Mouse (Mus musculus): ENCODE results near the gene Krtap24-1.

Krtap24-1 gene

DNA sequence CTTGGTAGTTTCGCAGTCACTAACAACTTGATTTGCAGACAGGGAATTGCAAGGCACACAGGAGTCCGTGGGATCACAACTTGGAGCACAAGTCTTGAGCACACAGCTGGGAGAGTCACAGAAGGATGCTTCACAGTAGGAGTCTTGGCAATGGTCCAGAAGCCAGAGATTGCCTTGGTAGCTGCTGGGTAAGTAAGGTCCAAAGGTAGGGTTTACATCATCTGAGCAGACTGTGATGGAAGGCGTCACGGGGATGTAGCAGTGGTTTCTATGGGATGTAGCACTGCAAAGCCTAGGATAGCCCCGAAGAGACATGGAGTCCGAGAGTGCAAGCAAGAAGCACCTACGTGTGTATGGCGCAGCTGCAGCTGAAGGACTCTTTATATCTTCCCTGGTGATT is at the start of gene Krtap24-1:
Gene Krtap24-1, minus strand, starts transcription at position 358 of the 400 bp plus-strand sequence.
- no peak for DNase-seq (ENCODE audit: low spot score)

DNA sequence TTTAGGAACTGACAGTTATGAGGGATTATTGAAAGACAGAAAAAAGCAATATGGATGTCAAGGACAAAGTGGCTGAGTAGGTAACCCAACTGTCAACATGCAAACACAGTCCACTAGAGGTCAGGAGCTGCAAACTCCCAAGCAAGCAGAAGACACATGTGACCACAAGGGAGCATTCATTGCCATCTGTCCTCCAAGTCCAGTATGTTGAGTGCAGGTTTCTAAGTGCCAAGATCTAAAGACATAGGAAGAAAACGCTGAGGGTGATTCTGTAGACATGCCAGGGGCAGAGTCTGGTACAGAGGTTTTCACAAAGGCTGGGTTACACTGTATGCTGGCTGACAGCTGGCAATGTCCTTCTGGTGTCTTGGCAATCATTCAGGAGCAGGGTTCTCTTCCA is 45.3 kb upstream of the Krtap24-1 start:
- DNase-seq (ENCODE audit: low spot score): no peak

DNA sequence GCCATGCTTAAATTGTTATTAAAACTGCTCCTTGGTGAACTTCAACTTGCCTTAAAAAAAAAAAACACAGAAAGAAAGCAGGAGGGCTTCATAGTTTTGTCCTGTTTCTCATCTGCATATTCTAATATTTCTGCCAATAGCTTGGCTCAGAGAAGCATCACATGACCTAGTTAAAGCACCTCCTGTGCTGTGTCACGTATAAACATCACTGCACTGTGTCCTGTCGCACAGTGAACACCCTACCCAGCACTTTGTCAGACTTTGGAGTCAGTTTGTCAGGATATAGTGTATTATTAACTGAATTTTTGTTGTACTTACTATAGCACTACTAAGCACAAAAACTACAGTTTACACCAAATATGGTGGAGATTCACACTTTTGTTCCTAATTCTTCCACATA is 39.9 kb upstream of the Krtap24-1 start:
- DNase-seq (ENCODE audit: low spot score): no peak

DNA sequence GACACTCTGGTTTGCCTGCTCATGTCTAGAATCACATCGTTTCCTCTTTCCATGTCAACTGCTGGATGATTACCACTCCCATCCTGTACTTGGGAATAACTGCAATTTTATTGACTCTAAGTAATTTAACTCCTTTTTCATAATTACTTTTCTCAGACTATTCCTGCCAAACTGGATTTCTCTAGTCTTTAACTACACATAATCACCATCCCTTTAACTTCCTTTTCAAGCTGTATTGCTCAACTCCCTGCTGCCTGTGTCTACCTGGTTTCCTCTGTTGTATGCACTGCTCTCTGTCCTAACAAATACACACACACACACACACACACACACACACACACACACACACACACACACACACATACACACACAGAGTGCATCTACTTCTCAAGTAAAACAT is 39.0 kb upstream of the Krtap24-1 start:
- no peak for DNase-seq (ENCODE audit: low spot score)

DNA sequence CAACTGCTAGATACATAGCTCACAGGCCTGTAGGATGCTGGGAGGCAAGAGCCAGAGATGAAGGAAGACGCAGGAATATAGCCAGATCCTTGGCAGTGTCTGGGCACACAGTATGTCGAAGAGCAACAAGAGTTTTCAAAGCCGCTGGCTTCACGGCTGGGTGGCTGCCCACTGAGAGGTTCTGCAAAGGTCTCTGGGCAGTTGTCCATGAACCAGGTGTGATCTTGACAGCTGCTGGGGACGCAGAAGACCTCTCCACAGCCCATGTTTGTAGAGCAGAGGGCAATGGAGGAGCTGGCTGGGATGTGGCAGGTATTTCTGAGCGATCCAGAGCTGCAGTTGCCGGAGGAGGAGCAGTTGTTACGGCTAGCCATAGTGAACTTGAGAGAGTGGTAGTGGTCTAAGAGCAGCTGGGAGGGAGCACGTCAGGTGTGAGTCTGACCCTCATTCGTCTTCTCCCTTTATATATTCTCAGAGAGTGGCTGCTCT is 35.3 kb upstream of the Krtap24-1 start, which contains the start of gene Krtap26-1:
Gene Krtap26-1, minus strand, starts transcription at position 439 of the 489 bp plus-strand sequence.
- DNase-seq (ENCODE audit: low spot score): no peak

DNA sequence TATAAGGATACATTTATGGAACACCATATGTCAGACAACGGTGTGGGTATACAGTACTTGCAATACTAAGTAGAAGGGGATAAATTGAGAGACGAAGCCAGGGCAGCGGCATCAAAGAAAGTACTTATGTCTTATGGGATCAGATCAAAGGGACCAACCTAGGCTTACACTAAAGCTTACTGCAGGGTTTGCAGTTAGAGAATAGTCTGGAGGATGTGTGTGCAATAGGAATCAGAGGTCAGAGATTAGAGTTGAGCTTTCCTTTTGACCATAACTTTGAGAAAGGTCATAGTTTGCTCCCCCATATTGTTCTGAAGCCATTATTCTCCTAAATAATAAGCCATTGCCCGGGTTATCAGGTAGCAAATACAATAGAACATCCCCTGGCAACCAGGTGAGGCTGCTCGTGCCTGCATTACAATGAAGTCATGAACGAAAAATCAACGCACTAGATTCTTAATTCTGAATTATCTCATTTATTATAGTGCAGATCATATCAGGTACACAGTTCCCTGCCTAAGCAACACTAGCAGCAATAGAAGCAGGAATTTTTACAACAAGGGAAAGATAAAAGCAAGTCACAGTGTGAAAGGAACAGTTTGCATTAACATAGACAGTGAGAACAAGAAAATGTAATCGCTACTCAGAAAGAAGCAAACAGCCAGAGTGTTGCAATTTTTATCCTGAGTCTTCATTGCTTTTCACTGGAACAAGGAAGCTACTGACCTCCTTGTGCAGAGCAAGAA is 34.5 kb upstream of the Krtap24-1 start:
- no peak for DNase-seq (ENCODE audit: low spot score)

DNA sequence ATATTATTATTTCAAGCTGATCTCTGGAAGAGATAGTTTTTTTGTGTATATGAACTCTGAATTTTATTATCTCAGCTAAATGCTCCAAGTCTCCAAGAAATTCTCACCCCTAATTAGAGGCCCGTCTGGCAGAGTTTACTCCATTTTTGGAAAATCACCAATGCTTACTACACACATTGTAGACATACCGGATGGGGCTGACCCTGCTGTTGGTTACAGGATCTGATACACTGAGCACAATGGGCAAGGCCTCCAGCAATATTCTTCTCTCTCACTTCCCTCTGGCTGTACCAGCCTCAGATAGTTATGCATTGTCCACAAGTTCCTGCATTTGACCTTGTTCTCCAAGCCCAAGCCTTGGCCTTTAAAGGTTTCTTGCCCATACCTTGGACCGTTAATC is 28.0 kb upstream of the Krtap24-1 start:
- DNase-seq (ENCODE audit: low spot score): no peak

DNA sequence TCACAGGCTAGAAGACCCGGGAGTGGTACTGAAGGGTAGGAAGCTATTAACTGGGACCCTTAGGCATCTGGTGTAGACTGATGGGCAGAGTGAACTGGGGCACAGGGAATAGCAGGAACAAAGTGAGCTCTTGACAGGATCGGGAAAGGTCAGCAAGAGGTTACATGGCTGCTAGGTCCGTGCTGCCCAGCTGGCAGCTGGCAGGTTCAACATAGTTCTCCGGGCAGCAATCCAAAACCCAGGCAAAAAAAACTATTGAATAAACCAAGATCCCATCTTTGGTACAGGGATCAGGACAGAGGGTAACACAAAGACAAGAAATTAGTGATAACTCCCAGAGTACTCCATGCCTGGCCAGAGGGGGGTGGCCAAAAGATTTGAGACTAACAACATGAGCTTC is 23.1 kb upstream of the Krtap24-1 start:
- no peak for DNase-seq (ENCODE audit: low spot score)

DNA sequence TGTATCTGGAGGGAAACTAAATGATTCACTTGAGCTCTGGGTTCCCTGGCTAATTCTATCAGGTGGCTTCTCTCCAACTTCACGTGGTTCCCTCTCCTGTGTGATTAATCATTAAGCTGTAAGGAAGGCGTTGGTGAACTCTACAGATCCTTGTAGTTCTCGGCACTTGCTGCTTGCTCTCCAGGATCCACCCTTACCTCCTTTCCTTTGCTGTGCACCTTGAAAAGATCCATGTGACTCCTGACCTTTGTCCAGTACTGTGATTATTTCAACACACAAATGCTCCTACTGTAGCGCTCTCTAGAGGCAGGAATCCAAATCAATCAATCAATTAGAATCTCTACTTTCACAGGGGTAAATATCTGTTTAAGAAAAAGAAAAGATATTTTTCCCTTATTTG is 19.4 kb upstream of the Krtap24-1 start:
- DNase-seq (ENCODE audit: low spot score): no peak

DNA sequence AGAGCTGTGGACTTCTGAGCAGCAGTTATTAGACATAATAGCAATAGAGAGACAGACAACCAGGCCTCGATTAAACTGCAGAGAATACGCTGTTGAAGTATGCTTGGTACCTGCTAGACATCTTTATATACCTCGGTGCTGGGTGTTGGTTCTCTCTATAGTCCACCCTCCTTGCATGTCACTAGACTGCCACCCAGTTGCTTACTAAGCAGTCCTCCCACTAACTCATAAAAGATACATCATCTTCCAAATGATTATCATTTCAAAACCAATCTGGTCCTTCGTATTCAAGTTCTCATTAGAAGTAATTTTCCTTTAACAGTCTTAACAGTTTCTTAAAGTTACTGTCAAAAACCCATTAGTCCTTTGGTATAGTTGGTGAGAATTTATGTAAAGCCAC is 15.5 kb upstream of the Krtap24-1 start, which contains the start of gene 2310079G19Rik:
Gene 2310079G19Rik, minus strand, starts transcription at position 101 of the 400 bp plus-strand sequence.
- DNase-seq (ENCODE audit: low spot score): no peak

DNA sequence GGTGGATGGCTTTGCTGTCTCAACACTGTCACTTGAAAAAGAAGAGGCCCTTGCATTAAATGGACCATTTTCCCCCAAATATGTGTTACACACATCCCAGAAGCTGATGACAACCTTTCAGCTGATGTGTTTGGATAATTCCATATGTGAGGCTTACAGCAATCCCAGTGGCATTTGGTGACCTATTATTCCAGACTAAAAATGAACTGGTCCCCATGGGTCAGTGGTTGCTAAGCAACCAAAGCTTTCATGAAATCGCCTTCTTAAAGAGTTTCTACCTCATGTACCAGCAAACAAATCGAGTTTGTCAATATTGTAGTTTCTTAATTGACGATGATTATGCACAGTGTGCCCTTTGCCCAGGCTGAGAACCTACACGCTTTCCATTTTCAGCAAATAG is 633 bp upstream of the Krtap24-1 start:
- no peak for DNase-seq (ENCODE audit: low spot score)

DNA sequence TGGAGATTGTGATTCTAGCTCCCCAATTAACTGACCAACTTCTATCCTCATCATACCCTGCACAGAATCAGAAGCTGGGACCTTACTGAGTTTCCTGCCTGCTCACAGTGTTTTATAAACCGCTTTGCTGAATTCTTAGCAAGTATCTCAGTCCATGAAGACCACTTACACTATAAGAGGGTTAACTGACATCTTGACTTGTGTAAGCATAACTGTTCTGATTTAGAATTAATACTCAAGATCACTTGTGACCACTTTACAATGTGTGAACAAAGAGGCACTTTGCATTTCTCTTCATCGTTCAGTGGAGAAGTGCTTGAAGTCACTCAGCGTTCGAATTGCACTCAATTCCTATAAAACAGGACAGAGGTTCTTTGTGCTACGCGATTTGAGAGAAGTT is 7.5 kb downstream of the Krtap24-1 start:
- DNase-seq (ENCODE audit: low spot score): no peak

DNA sequence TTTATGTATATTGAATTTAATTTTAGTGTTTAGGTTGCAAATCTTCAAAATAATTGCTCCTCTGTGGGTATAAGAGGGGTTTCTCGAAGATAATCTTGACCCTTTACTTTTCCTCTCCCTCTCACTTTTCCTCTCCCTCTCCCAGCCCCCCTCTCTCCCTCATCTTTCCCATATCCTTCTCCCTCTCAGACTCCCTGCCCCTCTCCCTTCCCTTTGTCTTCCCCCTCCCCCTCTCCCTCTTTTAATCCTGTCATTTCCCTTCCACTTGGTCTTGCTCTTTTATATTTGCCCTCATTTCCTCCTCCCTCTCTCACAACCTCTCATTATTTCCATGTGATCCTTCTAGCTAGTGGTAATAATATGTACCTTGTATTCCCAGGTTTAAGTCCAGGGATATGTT is 9.6 kb downstream of the Krtap24-1 start:
- DNase-seq (ENCODE audit: low spot score): no peak

DNA sequence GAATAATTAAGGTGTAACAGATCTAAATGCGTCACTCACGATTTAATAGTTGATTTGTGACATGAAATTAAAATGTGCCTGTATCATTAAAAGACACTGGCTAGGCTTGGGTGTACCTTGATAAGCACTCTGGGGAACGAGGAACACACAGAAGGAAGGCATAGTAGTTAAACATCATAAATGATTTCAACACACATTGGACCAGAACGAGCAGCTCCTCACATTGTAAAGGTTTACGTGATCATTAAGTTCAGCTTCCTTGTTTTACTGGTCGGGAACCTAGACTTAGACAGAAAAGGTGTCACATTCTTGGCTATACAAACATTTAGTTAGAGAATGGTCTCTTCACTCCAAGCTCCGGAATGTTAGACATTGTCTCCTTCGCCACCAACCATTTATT is 11.8 kb downstream of the Krtap24-1 start:
- no peak for DNase-seq (ENCODE audit: low spot score)

DNA sequence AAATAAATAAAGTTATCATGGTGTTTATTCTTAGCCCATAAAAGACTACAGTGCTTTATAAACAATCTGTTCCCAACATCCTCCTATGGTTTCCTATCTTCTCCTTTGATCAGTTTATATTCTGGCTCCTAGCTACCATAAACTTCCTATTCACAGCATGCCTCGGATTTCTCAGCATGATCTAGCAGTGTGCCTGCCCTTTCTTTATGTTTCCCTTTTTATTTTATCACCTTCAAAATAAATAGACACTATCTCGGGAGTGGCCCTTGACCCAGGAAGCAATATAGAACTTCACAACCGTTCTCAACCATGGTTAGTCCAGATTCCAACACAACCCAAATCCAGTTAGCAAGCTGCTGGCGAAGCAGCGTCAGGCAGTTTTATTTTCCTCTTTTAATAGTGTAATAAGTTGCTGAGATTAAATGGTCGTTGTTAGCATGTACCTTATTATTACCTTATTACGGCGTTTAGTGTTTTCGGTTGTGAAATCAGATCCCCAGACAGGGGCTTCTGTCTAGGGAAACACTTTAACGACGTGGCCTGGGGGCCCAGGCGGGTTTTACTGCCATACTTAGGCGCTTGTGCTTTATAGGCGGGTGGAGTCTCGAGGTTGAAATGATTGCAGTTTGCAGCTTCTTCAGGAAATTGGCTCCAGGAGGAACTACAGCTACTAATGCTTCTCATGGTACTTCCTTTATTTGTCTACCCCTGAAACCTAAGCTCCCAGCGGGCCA is 12.4 kb downstream of the Krtap24-1 start:
- DNase-seq (ENCODE audit: low spot score): no peak

DNA sequence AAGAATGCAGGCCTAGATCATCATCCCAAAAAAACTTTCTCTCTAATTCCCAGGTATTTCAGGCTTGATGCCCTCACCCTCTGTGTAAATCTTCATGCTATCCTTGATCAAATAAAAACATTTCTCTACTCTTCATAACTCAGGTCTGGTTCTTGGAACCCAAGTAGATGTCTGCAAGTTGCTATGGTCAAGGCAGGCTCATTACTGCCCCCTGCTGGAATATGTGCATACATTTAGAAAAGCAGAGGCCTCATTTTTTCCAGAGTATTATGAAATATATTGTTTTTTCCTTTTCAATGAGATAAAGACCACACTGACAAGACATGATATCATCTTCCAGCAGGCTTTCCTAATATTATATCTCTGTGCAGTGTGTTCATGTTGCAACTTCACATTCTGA is 19.3 kb downstream of the Krtap24-1 start:
- DNase-seq (ENCODE audit: low spot score): no peak

DNA sequence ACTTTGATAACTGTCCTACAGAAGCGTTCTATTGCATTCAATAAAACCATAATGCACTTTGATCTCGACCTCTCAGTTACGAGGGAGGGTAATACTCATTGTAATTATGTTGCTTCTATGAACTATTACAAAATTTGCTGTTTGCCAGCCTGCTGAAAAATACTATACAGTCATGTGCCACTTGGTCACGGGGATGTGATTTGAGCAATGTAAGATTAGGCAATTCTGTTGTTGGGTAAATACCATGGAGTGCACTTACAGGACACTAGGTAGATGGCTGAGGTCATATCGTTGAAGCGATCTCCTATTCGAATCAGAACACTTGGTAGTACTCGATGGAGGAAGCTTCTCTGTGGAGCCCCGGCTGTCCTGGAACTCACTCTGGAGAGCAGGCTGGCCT is 28.7 kb downstream of the Krtap24-1 start:
- no peak for DNase-seq (ENCODE audit: low spot score)

DNA sequence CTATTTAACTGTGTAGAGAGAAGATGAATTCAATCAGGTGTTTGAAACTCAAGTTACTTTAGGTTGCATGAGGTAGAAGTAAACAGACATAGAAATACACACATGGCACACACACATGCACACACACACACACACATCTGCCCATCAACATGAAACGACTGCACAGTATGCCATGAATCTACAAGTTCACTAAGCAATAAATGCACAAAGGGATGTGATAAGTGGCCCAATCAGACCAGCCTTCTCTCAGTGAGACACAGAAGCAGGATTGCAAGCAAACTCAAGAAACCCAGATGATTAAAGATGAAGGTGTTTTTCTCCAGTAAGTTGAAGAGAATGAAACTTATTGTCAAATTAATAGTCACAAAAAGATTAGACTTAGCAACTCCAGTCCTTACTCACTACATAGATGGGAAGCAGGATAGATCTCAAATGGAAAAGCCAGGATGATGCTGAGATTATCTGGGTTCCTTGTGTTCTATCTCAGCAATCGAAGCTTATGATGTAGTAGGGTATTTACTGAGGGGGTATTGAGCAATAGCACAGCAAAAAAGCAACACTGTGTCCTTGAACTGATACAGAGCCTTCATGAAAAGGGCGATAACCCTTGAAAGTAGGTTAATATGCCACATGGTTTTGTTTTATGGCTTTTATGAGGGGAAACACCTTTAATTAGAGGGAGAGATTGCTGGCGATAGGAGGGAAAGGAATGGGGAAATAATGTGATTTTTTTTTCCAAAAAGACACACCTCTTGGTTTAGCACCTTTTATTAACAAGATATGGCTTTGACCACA is 36.0 kb downstream of the Krtap24-1 start:
- DNase-seq (ENCODE audit: low spot score): no peak

DNA sequence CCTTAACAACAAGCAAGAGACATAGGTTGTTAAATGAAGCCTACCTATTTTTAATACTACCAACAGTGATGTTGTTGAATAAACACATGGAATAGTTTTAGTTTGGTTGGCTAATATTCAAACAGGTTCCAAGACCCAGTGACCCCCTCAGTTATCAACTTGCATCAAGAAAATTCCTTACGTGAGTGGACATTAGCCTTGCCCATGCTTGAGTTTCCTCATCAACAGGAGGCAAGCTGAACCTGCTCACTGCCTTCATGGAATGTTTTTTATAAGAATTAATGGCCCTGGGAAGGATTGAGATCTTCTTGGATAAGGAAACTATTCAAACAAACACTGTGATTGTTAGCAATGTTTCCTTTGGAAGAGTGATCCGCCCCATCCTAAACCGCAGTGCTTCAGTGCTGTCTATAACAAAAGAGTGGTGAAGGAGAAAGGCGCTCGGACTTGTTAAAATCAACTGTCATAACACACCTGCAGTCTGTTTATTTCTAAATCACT is 39.1 kb downstream of the Krtap24-1 start:
- no peak for DNase-seq (ENCODE audit: low spot score)

DNA sequence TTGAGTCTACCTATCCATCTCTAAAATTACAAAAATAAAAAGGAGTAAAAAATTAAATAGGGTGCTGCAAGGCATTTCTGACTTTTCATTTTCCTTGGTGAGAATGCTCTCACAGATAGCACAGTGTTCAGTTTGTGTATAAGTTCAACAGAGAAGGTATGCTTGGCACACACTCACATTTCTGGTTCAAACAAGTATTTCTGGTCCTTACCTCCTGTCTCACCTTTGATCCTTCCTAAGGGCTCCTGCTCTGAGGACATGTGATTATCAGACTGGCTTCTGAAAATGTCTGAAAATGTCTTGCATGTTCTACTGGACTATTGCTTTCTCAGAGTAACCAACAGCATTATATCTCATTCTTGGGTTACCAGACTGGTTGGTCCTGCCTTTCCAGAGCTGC is 41.9 kb downstream of the Krtap24-1 start:
- DNase-seq (ENCODE audit: low spot score): no peak

DNA sequence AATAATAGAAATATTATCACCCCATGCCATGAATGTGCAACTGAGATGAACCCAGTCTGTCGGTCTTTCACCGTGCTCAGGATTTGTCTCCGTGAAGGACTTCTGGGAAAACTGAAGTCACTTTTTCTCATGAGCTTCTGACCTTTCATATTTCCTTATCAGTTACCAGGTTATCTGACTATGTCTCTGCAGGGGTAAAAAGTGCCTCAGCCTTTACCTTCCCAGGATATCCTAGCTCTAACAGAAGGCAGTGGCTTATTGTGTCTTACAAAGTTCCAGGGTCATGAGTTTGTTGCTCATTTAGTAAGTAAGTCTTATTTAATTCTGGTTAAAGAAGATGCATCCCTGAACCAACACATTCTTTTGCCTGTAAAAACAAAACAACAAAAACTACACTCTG is 42.3 kb downstream of the Krtap24-1 start:
- no peak for DNase-seq (ENCODE audit: low spot score)

DNA sequence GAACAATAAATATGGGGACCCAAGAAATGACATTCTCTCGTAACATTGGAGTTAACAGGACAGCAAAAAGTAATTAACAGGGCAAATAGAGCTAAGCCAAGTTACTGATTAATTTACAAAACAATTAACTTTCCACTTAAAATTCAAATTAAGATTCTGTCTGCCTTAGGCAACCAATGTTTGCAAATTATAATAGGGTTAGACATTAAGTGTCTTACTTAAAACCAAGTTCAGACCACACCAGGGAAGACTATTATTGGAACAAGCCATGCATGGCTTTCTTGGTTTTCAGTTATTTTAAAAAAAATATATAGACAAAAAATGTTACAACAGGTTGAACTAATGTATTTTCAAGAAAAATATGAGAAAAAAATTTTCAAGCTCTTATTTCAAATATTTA is 43.0 kb downstream of the Krtap24-1 start:
- DNase-seq (ENCODE audit: low spot score): no peak
